Mouse (Mus musculus) right cerebral cortex, postnatal 10 days (tissue): ENCODE measurements around the gene Srsf3.
A peak's percentile ranks its signal among the peaks of the same experiment; 100 is the strongest.

Experiments
- DNase-seq, 2 experiments: peaks; one replicate each; pipeline ENCODE4 v3.0.0; 2021; ENCODE audit warnings: low spot score in 2 of 2

Srsf3 gene

DNA sequence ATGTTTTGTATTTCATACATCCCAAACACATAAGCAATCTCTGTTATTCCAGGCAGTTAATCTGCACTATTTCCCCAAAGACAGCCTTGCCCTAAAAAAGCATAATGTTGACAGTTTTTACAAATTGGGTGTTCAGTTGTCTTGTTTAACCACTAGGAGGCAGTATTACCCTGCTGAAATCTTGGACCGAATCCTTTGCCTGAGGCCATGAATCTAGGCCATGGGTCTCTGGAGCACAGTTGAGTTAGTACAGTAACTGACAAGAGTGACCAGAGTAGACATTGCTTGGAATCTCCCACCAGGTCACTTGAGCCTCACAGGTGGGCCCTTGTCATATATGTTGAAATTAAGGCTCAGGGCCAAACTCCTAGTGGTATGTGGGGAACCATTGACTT is 12.5 kb downstream of the Srsf3 start:
- DNase-seq, result no peak

DNA sequence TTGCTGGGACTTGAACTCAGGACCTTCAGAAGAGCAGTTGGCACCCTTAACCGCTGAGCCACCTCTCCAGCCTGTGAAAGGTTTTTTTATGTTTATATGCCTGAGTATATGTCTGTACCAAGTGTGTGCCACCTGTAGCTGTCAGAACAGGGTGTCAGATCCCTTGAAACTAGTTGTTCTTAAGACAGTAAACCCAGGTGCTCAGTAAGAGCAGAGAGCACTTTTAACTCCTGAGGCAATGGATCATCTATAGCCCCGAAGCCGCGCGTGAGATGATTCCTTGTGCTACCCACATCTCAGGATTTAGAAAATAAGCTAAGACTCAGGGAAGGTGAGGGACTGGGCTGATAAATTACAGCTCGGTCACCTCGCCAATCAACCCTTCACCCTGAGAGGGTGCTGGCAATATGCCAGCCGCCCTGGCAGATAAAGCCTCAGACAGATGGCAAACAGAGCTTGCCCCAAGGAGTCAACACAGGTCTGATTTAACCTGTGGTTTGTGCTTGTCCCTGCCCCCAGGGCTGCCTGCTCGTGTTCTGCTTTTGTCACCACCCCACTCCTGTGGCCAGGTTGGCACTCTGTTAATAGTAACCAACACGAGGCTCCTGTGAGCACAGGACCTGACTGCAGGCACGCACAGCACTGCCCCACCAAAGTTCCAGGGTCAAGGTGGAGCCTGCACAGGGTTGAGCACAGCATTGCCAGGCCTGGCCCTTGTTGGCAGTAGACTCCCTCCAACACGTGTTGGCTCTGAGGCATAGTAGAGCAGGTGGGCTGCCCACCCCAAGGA is 13.5 kb downstream of the Srsf3 start:
- DNase-seq, result no peak

DNA sequence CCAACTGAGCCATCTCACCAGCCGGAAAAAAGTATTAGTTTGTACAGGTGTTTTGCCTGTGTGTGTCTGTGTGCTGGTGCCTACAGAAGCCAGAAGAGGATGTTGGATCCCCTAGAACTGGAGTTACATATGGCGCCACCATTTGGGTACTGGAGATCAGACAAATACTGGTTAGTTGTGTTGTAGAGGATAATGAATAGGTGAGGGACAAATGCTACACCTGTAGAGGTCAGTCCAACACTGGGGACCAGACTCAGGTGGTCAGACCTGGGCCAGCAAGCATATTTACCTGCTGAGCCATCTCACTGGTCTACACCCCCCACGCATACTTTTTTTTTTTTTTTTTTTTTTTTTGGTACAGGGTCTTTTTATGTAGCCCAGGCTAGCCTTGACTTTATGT is 14.4 kb downstream of the Srsf3 start:
- DNase-seq, result no peak

DNA sequence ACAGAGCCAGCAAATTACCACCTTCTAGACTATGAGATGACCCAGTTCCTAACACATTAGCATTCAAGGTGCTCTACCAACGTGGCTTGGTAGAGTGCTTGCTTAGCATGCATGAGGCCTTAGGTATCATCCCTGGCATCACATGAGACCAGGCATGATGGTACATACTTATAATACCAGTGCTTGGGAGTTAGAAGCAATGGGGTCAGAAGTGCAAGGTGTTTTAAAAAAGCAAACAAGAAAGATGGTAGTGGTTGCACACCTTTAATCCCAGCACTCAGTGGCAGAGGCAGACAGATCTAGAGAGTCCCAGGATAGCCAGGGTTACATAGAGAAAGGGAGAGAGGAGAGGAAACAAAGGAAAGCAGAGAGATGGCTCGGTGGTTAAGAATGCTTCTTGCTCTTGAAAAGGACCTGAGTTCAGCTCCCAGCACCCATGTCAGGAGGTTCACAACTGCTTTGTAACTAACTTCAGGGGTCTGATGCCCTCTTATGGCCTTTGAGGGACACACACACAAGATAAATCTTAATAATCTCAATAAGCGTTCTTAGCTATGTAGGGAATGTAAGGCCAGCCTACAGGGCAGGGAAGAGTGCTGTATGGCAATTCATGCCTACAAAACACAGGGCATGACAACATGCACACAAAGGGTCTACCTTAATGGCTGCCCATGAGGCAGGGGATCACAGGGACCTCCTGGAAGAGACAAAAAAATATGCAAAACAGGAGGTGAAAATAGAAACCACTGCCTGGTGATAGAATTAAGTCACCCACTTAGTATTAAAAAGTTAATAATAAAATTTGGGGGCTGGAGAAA is 15.5 kb downstream of the Srsf3 start:
- DNase-seq, result no peak

DNA sequence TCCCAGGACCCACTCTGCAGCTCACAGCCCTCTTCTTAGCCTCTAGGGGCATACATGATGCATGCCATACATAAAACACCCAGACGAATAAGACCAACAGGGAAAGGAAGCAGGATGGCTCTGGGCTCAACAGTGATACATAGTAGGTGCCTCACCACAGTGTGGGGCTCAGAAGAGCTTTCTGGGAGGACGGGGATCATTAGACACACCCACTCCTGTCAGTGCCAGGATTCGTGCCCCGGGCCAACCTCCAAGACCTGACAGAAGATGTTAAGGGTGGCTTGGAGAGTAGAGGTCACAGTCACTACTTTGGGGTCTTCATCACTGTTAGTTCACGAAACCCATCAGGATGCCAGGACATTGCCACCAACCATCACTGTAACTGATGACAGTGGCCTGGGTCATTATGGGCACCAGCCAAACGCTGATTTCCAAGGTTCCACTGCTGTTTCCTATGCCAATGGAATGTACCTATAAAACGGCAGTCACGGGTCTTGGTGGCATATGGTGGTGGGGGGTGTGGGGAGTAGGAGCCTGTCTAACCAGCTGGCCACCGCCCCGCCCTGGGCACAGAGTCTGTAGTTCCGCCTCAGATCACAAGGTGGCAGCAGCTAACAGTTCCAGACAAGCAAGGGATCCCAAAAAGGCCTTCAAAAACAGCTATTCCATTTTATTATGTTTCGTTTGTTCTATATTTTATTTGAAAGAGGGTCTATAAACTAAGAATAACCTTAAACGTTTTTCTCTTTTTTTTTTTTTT is 16.5 kb downstream of the Srsf3 start:
- peak; percentile 92 to 93 for DNase-seq

DNA sequence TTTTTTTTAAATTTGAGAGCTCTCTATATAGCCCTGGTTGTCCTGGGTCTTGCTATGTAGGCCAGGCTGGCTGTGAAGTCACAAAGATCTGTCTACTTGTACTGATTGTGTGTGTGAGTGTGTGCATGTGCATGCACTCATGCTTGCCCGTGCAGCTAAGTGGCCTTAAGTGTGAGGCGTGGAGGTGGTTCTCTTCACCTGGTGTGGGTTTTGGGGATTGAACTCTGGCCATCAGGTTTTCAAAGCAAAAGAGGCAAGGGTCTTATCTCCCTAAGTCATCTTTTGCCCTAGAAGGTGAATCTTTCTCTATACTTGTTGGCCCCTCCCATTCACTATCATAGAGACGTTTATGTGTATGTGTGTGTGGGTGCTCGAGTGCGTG is 17.1 kb downstream of the Srsf3 start:
- DNase-seq, result no peak

DNA sequence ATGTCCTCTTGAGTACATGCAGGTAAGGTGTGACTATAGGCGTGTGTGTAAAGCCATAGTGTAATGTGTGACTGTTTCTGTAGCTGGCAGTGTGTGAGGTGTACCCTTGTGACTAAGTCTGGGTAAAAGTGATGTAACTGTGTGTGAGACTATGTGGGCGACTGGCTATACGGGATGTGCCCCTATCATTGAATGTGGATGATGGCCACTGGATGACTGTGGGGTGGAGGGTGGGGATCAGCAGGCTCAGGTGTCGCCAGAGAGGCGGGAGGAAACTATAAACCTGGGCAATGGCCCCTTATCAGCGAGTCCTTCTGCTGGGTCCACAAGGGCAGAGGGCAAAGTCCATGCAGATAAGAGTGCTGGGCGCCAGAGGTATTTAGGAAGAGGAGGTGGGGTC is 17.5 kb downstream of the Srsf3 start:
- DNase-seq, result no peak

DNA sequence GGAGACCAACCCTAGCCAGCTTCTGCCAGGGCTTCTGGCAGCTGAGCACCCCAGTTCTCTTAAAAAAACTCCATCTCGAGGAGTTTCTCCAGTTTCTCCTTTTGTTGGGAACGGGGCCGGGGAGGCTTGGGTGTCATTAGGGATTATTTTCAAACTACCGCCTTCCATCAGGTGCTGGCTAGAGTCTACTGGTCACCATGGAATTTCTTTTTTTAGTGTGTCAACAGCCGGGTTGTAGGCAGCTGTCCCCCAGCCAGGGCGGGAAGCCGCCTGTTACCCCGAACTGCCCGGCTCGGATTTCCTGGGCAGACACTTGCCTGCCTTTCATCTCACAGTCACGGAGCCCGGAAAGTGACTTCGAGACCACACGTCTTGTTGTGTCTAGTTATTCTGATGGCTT is 18.4 kb downstream of the Srsf3 start:
- DNase-seq, result peak in 1 of 2 experiments; percentile 50

DNA sequence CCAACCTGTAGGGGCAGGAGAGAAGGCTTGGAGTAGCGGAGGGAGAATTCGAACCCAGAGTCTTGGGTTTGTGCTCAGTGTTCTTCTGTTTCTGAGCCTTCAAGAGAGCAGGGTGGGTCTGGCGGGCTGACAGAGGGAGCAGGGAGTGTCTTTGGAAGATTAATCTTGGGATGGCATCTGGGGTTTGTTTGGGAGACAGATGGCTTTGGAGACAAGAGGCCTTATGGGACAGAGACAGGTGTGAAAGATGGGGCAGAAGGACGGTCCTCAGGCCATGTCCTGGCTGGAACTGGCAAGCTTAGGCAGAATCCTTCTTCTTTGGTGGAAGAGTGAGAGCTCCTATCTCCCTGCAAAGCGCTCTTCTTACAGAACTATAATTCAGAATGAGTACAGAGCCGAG is 20.6 kb downstream of the Srsf3 start:
- DNase-seq, result no peak

DNA sequence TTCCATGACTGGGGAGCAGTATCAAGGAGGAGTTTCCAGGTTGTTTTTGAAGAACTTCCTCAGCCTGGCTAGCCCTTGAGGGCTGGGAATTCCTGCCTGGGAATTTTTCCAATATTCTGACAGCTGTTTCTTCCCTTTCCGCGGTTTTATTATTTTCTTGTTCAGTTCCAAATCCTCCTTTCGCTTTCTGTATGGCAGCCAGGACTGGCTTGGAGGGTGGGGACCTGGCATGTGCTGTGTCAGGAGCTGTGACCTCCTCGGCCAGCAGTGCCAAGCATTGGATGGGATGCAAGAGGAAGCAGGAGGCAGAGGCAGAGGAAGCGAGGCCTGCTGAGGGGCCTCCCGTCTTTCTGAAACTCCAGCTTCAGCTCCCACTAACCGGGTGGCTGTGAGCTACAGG is 21.4 kb downstream of the Srsf3 start:
- DNase-seq, result peak in 1 of 2 experiments; percentile 50

DNA sequence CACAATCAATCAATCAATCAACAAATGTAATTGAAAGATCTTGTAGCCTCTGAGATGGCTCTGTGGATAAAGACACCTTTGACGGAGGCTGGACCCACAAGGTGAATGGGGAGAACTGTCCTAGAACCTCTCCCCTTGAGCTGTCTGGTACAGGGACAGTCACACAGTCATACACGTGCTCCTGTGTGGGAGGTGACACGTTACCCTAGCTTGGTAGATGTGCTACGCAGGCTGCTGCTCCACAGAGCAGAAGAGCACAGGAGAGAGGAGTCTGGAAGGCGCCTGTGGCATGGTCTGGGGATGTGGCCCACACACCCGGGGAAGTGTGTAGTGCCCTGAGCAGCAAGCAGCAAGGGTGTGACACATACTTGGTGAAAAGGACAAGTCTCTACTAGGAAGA is 22.0 kb downstream of the Srsf3 start:
- no peak for DNase-seq

DNA sequence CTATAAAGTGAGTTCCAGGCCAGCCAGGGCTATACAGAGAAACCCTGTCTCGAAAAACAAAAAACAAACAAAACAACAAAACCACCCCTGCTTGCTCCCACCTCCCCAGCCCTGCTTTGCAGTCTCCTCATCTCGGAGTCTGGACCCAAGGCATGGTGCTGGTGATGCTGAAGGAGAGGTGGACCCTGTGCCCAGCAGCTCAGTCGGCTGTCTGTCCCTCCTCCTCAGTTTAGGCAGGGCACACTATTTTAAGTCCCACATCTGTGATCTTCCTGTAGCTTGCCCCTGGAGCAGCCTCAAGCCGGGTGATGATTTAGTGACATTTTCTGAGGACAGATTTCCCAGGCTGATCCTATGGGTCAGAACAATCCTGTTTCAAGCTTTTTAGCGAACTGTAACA is 23.2 kb downstream of the Srsf3 start:
- no peak for DNase-seq

DNA sequence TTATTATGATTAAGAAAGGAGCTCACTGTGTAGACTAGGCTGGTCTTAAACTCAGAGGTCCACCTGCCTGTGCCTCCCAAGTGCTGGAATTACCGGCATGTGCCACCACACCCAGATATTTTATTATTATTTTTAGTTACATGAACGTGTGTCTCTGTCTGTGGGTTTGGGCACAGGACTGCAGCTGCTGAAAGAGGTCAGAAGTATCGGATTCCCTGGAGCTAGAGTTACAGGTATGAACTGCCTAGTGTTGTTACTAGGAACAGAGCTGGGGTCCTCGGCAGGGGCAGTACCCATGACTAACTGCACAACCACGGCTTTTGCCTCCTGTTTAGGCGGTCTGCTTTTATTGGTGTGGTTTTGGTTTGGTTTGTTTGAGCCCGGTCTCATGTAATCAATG is 23.8 kb downstream of the Srsf3 start:
- no peak for DNase-seq

DNA sequence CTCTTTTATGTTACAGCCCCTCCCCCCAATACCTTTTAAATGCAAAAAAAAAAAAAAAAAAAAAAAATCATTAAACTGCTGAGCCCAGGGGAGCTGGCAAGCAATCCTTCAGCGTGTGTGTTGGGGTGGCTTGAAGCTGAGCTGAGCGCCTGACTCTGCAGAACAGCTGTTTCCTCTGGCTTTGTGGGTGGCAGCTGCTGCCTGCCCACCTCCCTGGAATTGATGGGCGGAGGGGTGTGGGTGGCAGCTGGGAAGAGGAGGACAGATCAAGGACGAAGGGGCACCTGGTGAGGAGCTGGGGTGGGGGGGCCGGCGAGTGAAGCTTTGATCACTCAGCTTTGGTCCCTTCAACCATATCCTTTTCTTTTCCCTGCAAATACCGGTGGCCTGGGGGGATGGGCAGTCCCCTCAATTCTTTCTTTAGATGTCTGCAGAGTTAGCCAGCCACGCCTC is 24.3 kb downstream of the Srsf3 start:
- DNase-seq, result no peak

DNA sequence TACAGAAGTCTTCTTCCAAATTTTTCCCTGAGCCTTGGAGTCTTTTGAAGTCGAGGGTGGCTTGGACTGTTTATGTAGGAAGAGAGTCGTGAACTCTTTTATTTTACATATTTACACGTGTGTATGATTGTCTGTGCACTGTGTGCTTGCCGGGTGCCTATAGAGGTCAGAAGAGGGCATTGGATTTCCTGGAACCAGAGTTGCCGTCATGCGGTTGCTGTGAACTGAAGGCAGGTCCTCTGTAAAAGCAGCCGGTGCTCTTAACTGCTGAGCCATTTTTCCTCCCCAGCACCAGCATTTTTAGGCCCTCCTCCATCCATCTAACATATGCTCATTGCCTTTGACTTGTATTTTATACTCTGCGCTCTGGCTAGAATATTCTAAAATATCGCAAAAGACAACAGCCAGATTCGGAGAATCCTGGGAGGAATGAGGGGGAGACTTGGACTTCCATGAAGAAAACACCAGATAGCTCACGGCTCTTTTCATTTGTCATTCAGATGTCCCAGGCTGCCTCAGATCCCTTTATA is 25.0 kb downstream of the Srsf3 start:
- DNase-seq, result no peak

DNA sequence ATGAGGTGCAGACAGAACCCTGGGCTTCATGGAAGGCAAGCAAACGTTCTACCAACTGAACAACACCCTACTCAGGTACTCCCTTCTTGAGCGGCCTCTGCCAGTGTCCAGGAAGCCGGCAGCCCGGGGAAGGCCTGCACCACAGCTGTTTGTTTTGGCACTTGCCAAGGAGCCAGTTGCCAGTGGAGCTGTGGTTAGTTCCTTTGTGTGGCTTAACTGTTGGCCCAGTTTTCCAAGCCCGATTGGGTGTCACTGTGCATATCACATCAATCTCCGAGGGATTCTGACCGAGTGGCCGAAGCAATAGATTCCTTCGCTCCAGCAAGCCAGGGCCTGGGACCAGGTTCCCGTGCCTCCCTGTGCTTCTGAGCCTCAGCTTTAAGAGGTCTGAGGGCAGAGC is 25.5 kb downstream of the Srsf3 start:
- peak in 1 of 2 experiments; percentile 50 for DNase-seq

DNA sequence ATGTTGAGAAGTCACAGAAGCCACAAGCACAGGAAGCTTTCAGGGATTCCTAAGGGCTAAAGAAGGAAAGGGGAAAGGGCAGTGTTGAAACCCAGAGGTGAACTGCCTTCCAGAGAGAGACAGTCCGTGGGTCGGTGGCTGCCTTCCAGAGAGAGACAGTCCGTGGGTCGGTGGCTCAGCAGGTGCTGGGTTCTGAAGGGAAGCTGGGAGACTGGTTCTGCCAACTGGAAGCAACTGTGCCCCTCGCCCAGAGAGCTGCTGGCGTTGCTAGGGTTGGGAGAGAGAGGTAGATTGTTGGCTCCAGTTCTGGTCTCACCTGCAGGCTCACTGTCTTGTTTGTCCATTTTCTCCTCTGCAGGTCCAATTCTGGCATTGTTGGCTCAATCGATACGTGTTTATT is 26.1 kb downstream of the Srsf3 start:
- no peak for DNase-seq

DNA sequence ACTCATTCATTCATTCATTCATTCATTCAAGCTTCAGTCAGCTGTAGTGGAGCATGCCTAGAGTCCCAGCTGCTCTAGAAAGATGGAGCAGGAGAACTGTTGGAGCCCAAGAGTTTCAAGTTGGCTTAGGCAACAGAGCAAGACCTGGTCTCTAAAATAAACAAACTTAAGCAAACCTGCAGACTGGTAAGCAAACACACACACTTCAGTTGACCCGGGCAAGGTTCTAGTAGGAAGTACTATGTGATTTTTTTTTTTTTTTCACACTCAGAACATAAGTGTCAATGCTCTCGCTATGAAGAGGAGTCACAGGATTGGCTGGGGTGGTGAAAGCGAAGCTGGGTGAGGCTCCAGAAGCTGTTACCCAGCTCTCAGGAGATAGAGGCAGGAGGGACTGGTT is 27.2 kb downstream of the Srsf3 start:
- no peak for DNase-seq

DNA sequence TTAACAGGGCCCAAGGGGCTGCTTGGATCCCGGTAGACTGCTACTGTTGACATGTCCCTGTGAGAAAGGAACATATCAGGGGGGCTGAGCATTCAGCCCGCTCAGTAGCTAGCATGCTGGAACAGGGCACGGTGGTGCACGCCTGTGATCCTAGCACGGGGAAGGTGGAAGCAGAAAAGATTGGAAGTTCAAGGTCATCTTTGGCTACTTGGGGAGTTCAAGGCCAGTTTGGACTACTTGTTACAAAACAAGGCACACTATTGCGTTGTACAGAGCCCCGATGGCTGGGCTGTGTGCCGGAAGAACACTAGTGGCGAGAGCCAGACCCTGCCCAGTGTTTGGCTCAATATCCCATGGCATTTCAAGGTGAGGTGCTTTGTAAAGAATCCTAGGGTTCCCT is 28.5 kb downstream of the Srsf3 start:
- no peak for DNase-seq

DNA sequence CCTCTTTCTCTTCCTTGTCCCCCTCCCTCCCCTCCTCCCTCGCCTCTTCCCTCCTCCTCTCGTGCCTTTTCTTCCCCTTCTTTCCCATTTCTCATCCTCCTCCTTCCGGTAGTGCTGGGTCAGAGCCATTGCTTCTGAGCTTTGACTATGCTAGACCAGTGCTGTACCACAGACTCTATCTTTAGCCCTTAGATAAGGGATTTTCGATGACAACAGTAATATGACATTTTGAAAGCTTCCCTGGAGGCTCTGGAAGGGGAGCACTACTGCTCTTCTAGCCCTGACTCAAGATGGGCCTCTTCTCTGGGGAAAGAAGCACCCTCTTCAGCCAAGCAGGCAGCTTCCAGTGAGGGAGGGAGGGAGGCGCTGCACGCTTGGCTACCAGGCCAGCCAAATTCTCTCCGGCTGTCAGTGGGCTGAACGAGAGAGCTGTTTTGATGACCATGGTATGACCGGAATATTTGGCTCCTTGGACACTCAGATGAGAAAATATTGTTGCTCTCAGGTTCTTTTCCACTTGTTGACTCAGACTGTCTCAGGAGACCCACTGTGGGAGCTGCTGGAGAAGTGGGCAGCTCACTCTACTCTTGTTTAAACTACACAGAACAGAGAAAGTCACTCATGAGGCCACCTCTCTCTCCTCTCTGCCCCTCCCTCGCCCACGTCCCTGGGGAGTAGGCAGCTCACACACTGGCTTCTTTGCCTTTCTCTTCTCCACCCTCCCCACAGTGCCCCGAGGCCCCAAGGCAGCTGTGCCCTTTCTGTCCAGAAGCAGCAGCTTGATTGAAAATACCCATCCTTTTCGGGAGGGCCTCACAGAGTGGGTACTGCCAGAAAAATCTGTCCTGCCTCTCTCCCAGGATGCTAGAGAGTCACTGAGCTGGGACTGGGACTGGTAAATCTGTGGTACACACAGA is 29.9 kb downstream of the Srsf3 start:
- no peak for DNase-seq
